ENCODE assay signal across 8 mouse cellular contexts in genomic region chr14:24311110-24311509, GRCm38 (mm10). TPM values are rescaled to one million over a fixed set of nuclear protein-coding genes. Genes with fewer than 3 reads are reported as not detected.
DNase-seq lines count a peak whose midpoint lies in the region; ATAC-seq and TF ChIP-seq lines count a peak whose summit lies in the region.

No protein-coding gene starts in this region.

- H3K27me3 ChIP-seq in intestine, postnatal 0 days (replicated peaks; ENCODE audit: control insufficient read depth, insufficient read depth, low read length): no peaks in the 10 kb centered on the region
- H3K27me3 ChIP-seq in intestine, embryonic 15.5 days (replicated peaks): no peaks in the 10 kb centered on the region
- H3K27me3 ChIP-seq in limb, embryonic 10.5 days (ENCODE audit: low read depth, poor library complexity, severe bottlenecking): no peaks in the 10 kb centered on the region

- no peak for ATAC-seq in intestine, postnatal 0 days
- no peak for ATAC-seq in intestine, embryonic 15.5 days

- TF ChIP-seq CTCF in intestine, postnatal 0 days (IDR thresholded peaks at IDR 0.05; ENCODE audit: low read depth): peak; percentile 92
- peak; percentile 89 for TF ChIP-seq CTCF in cortical plate, adult 2 months (IDR thresholded peaks at IDR 0.05; ENCODE audit: extremely low read depth, insufficient read depth, low read length)

- H3K9ac ChIP-seq in intestine, postnatal 0 days (ENCODE audit: low read depth, low read length): no peak overlapping the region
- no peak overlapping the region for H3K9ac ChIP-seq in intestine, embryonic 15.5 days

- peak; percentile 53 to 64 for DNase-seq in adrenal gland, adult 18-20 months (ENCODE audit: low spot score in 2 of 2)
- peak; percentile 62 for DNase-seq in hindlimb bud, embryonic 11.5 days (ENCODE audit: extremely low spot score, low read depth, low spot score)
- DNase-seq in limb, embryonic 10.5 days (ENCODE audit: low spot score): peak; percentile 79
- peak; percentile 69 for DNase-seq in right cerebral cortex, adult 18-20 months
- DNase-seq in yolk sac, embryonic 10.5 days (ENCODE audit: low spot score): peak; percentile 49

- H3K9me3 ChIP-seq in intestine, postnatal 0 days (ENCODE audit: control insufficient read depth): no peaks in the 10 kb centered on the region
- no peaks in the 10 kb centered on the region for H3K9me3 ChIP-seq in intestine, embryonic 15.5 days
- H3K9me3 ChIP-seq in limb, embryonic 10.5 days (replicated peaks): no peaks in the 10 kb centered on the region

- H3K4me1 ChIP-seq in intestine, postnatal 0 days (replicated peaks; ENCODE audit: control insufficient read depth, insufficient read depth, low read length): no peaks in the 10 kb centered on the region
- H3K4me1 ChIP-seq in intestine, embryonic 15.5 days (replicated peaks): no peaks in the 10 kb centered on the region
- H3K4me1 ChIP-seq in cortical plate, adult 2 months (ENCODE audit: control insufficient read depth, insufficient read depth, low read length): no peaks in the 10 kb centered on the region
- H3K4me1 ChIP-seq in limb, embryonic 10.5 days: no peaks in the 10 kb centered on the region

- TF ChIP-seq POLR2A in cortical plate, adult 2 months (IDR thresholded peaks at IDR 0.05; ENCODE audit: extremely low read depth, insufficient read depth, low read length): no peak

- no peaks in the 10 kb centered on the region for H3K36me3 ChIP-seq in intestine, postnatal 0 days (ENCODE audit: control insufficient read depth, insufficient read depth)
- no peaks in the 10 kb centered on the region for H3K36me3 ChIP-seq in intestine, embryonic 15.5 days
- H3K36me3 ChIP-seq in limb, embryonic 10.5 days: no peaks in the 10 kb centered on the region

- H3K27ac ChIP-seq in intestine, postnatal 0 days (ENCODE audit: low read depth, low read length): no peak overlapping the region
- no peak overlapping the region for H3K27ac ChIP-seq in intestine, embryonic 15.5 days
- H3K27ac ChIP-seq in cortical plate, adult 2 months (ENCODE audit: insufficient read depth, low read length): no peak overlapping the region
- H3K27ac ChIP-seq in limb, embryonic 10.5 days: no peak overlapping the region

- H3K4me3 ChIP-seq in intestine, postnatal 0 days (ENCODE audit: low read depth, low read length): no peak overlapping the region
- H3K4me3 ChIP-seq in intestine, embryonic 15.5 days (replicated peaks): no peak overlapping the region
- no peak overlapping the region for H3K4me3 ChIP-seq in cortical plate, adult 2 months (ENCODE audit: insufficient read depth, low read length)
- H3K4me3 ChIP-seq in limb, embryonic 10.5 days: no peak overlapping the region

- WGBS in intestine, postnatal 0 days: 36% methylated on average over 3 of the region's 3 CpGs
- WGBS in intestine, embryonic 15.5 days: 39% methylated on average over 3 of the region's 3 CpGs
- 45% methylated on average over 3 of the region's 3 CpGs for WGBS in limb, embryonic 10.5 days

- H3K4me2 ChIP-seq in intestine, postnatal 0 days (replicated peaks; ENCODE audit: low read depth): no peak overlapping the region
- no peak overlapping the region for H3K4me2 ChIP-seq in intestine, embryonic 15.5 days (replicated peaks)

RNA-seq across cellular contexts. Expression of gene E330034G19Rik, which starts 18.1 kb away (rescaled TPM):
- polyA plus RNA-seq in intestine, postnatal 0 days (2015; fragmentation: Nextera tagmentation; extraction: Ambion mirVana): not detected in 2 replicates
- polyA plus RNA-seq in intestine, embryonic 15.5 days (2015; fragmentation: Nextera tagmentation; extraction: Ambion mirVana): not detected in 2 replicates
- total RNA-seq in adrenal gland, adult 18-20 months (2021): not detected
- 0.10 and 0.11 TPM in 2 replicates for polyA plus RNA-seq in cortical plate, adult 2 months (2012; rRNA removed)
- polyA plus RNA-seq in limb, embryonic 10.5 days (2016; fragmentation: Nextera tagmentation; extraction: Ambion mirVana): not detected in 2 replicates
